Comparison of ENCODE assay signal across 19 mouse cellular contexts in genomic region chr9:34349997-34350396, GRCm38 (mm10).
DNase-seq lines count a peak whose midpoint lies in the region; ATAC-seq lines count a peak whose summit lies in the region.
"Had no signal": no experiment of that assay in that cellular context is flagged by ENCODE, and none has a peak within 500 bp of the region (broad histone marks: within the 10 kb centered on the region; RNA-seq: fewer than 3 reads in every experiment).

No protein-coding gene starts in this region.

- no peaks in the 10 kb centered on the region for H3K4me1 ChIP-seq in hindbrain, embryonic 16.5 days (ENCODE audit: control insufficient read depth, insufficient read depth, low read depth, low read length)
- H3K4me1 ChIP-seq: embryonic facial prominence, embryonic 13.5 days; hindbrain, embryonic 12.5 days; liver, embryonic 12.5 days; midbrain, embryonic 10.5 days had no signal

- ATAC-seq in hindbrain, embryonic 16.5 days: no peak
- ATAC-seq: forebrain, postnatal 0 days; liver, embryonic 12.5 days had no signal

- 85% methylated on average over 3 of the region's 3 CpGs for WGBS in hindbrain, embryonic 16.5 days

- H3K9ac ChIP-seq in hindbrain, embryonic 16.5 days (ENCODE audit: low read depth, low read length): no peak overlapping the region
- H3K9ac ChIP-seq: embryonic facial prominence, embryonic 13.5 days; forebrain, postnatal 0 days; hindbrain, embryonic 12.5 days; liver, embryonic 12.5 days had no signal

- no peak overlapping the region for H3K4me3 ChIP-seq in hindbrain, embryonic 16.5 days (ENCODE audit: low read length)
- H3K4me3 ChIP-seq: embryonic facial prominence, embryonic 13.5 days; hindbrain, embryonic 12.5 days; liver, embryonic 12.5 days; midbrain, embryonic 10.5 days had no signal

- no peak overlapping the region for H3K4me2 ChIP-seq in hindbrain, embryonic 16.5 days (ENCODE audit: low read length)
- H3K4me2 ChIP-seq: embryonic facial prominence, embryonic 13.5 days; heart, embryonic 11.5 days; hindbrain, embryonic 12.5 days; liver, embryonic 12.5 days had no signal

- no peaks in the 10 kb centered on the region for H3K9me3 ChIP-seq in hindbrain, embryonic 16.5 days (ENCODE audit: control insufficient read depth, low read length)
- H3K9me3 ChIP-seq: embryonic facial prominence, embryonic 13.5 days; hindbrain, embryonic 12.5 days; liver, embryonic 12.5 days; midbrain, embryonic 10.5 days had no signal

- H3K27me3 ChIP-seq in hindbrain, embryonic 16.5 days (replicated peaks; ENCODE audit: control insufficient read depth, insufficient read depth, low read length): no peaks in the 10 kb centered on the region
- H3K27me3 ChIP-seq: embryonic facial prominence, embryonic 13.5 days; hindbrain, embryonic 12.5 days; liver, embryonic 12.5 days had no signal

- H3K27ac ChIP-seq in hindbrain, embryonic 16.5 days (ENCODE audit: low read depth, low read length): no peak overlapping the region
- H3K27ac ChIP-seq: embryonic facial prominence, embryonic 13.5 days; hindbrain, embryonic 12.5 days; liver, embryonic 12.5 days; macrophage; midbrain, embryonic 10.5 days had no signal

- no peaks in the 10 kb centered on the region for H3K36me3 ChIP-seq in hindbrain, embryonic 16.5 days (ENCODE audit: control insufficient read depth, insufficient read depth, low read length)
- H3K36me3 ChIP-seq: embryonic facial prominence, embryonic 13.5 days; hindbrain, embryonic 12.5 days; liver, embryonic 12.5 days; midbrain, embryonic 10.5 days had no signal

- DNase-seq in adrenal gland, adult 2 months: peak; percentile 4
- DNase-seq in adrenal gland, postnatal 4 days (ENCODE audit: low spot score in 2 of 2): no peak
- peak; percentile 66 for DNase-seq in 3134 (ENCODE audit: extremely low read depth, insufficient read length, low spot score)
- DNase-seq in fibroblast of lung, adult 2 months (ENCODE audit: low read depth): peak; percentile 65
- peak; percentile 26 for DNase-seq in lung, postnatal 10 days
- no peak for DNase-seq in thymus, postnatal 25 days
- no peak for DNase-seq in cerebellum, adult 11-12 months
- DNase-seq: adrenal gland, adult 8-10 months; cerebellum, postnatal 14 days; forebrain, postnatal 0 days; heart, postnatal 10 days; right cerebral cortex, adult 18-20 months had no signal

Comparison
In these comparisons a context has a peak if more than half of its experiments do, and no peak if none do; other contexts are left out.
1. DNase-seq: peak in adrenal gland, adult 2 months (single experiment), 3134 (single experiment), fibroblast of lung, adult 2 months (single experiment) and lung, postnatal 10 days (single experiment); none in adrenal gland, postnatal 4 days (0 of 2), thymus, postnatal 25 days (single experiment) and cerebellum, adult 11-12 months (single experiment).